Comparison of ENCODE assay signal across 26 mouse cellular contexts in genomic region chr17:28088718-28089117, GRCm38 (mm10). TPM values are rescaled to one million over a fixed set of nuclear protein-coding genes. Genes with fewer than 3 reads are reported as not detected.
DNase-seq lines count a peak whose midpoint lies in the region; ATAC-seq and TF ChIP-seq lines count a peak whose summit lies in the region.
"Had no signal": no experiment of that assay in that cellular context is flagged by ENCODE, and none has a peak within 500 bp of the region (broad histone marks: within the 10 kb centered on the region; RNA-seq: fewer than 3 reads in every experiment).

No protein-coding gene starts in this region.

- no peak for TF ChIP-seq POLR2A in ES-Bruce4 (IDR thresholded peaks at IDR 0.05; ENCODE audit: insufficient read depth, low read length)

- no peak for DNase-seq in hindbrain, embryonic 10.5 days (ENCODE audit: low spot score)
- DNase-seq in hindbrain, postnatal 0 days (ENCODE audit: low spot score) = no peak
- no peak for DNase-seq in ES-E14 (ENCODE audit: low read depth, low spot score)
- DNase-seq in limb, embryonic 10.5 days (ENCODE audit: low spot score) = no peak
- DNase-seq in right cerebral cortex, postnatal 36 days (ENCODE audit: low spot score in 2 of 2) = no peak
- DNase-seq in kidney, adult 9 months = no peak
- DNase-seq: adrenal gland, adult 2 months; adrenal gland, postnatal 14 days; cerebellum, adult 11 months; cerebellum, adult 8-10 months; cerebellum, postnatal 10 days; cerebellum, postnatal 36 days; embryo, embryonic 11 days; gastrocnemius, postnatal 25 days; heart, adult 2 months; heart, postnatal 10 days; heart, postnatal 36 days; kidney, adult 8-10 months had no signal

- peaks cover 37% of the 10 kb centered on the region for H3K4me1 ChIP-seq in hindbrain, embryonic 10.5 days (replicated peaks)
- no peaks in the 10 kb centered on the region for H3K4me1 ChIP-seq in hindbrain, postnatal 0 days (ENCODE audit: insufficient read depth, low read length)
- H3K4me1 ChIP-seq in ES-Bruce4 (ENCODE audit: control insufficient read depth, insufficient read depth, low read length) (peaks cover 2% of the 10 kb centered on the region), ES-E14 (ENCODE audit: control insufficient read depth in 2 of 2, insufficient read depth in 2 of 2, low read length in 2 of 2, poor library complexity in 1 of 2) (peaks cover 6 to 18% of the 10 kb centered on the region in 2 experiments)
- peaks cover 37% of the 10 kb centered on the region for H3K4me1 ChIP-seq in limb, embryonic 10.5 days

- in situ Hi-C loops in ES-E14 (cut with MboI; ENCODE audit: low sequenced_read_pairs in 2 of 2, unreplicated experiment in 2 of 2) = no loop called here

- TF ChIP-seq CTCF in hindbrain, postnatal 0 days (IDR thresholded peaks at IDR 0.05; ENCODE audit: low read depth) = no peak
- no peak for TF ChIP-seq CTCF in ES-Bruce4 (IDR thresholded peaks at IDR 0.05; ENCODE audit: low read depth, low read length)

- H3K9me3 ChIP-seq in hindbrain, embryonic 10.5 days = no peaks in the 10 kb centered on the region; the same call in 1 of the 2 replicates
- no peaks in the 10 kb centered on the region for H3K9me3 ChIP-seq in hindbrain, postnatal 0 days (ENCODE audit: low read length)
- H3K9me3 ChIP-seq in ES-Bruce4 (replicated peaks; ENCODE audit: control insufficient read depth, insufficient read depth, low read length, poor library complexity, severe bottlenecking) = no peaks in the 10 kb centered on the region
- H3K9me3 ChIP-seq in ES-E14 (ENCODE audit: control insufficient read depth, insufficient read depth, low read depth, low read length) = no peaks in the 10 kb centered on the region
- no peaks in the 10 kb centered on the region for H3K9me3 ChIP-seq in limb, embryonic 10.5 days (replicated peaks)
- H3K9me3 ChIP-seq: forebrain, embryonic 15.5 days; heart, embryonic 15.5 days had no signal

- H3K9ac ChIP-seq in hindbrain, postnatal 0 days (replicated peaks; ENCODE audit: low read length) = no peak overlapping the region
- peak overlapping the region; percentile 32 for H3K9ac ChIP-seq in ES-Bruce4 (ENCODE audit: low read depth, poor library complexity, severe bottlenecking)
- H3K9ac ChIP-seq in ES-E14 (ENCODE audit: insufficient read depth, low read depth, low read length, poor library complexity, severe bottlenecking) = peak overlapping the region; percentile 62
- H3K9ac ChIP-seq: forebrain, embryonic 15.5 days; heart, embryonic 12.5 days; heart, embryonic 15.5 days; hindbrain, embryonic 14.5 days had no signal

- no peak for ATAC-seq in hindbrain, postnatal 0 days
- ATAC-seq: forebrain, embryonic 15.5 days; intestine, postnatal 0 days; Patski had no signal

- H3K4me3 ChIP-seq in hindbrain, embryonic 10.5 days = no peak overlapping the region
- no peak overlapping the region for H3K4me3 ChIP-seq in hindbrain, postnatal 0 days (ENCODE audit: low read length)
- no peak overlapping the region for H3K4me3 ChIP-seq in ES-Bruce4 (ENCODE audit: low read depth, low read length)
- H3K4me3 ChIP-seq in ES-E14 (ENCODE audit: insufficient read depth in 1 of 2, low read depth in 1 of 2, low read length in 2 of 2, poor library complexity in 1 of 2, severe bottlenecking in 1 of 2) = peak overlapping the region; percentile 4 to 28; a peak in 3 of 4 replicates
- H3K4me3 ChIP-seq in limb, embryonic 10.5 days = no peak overlapping the region
- H3K4me3 ChIP-seq: forebrain, embryonic 15.5 days; heart, adult 2 months; heart, embryonic 12.5 days; heart, embryonic 15.5 days had no signal

- no peak overlapping the region for H3K4me2 ChIP-seq in hindbrain, postnatal 0 days (ENCODE audit: low read depth, low read length)
- H3K4me2 ChIP-seq: forebrain, embryonic 15.5 days; heart, embryonic 12.5 days; heart, embryonic 15.5 days; hindbrain, embryonic 14.5 days had no signal

- WGBS in hindbrain, embryonic 10.5 days = 93% methylated on average over 6 of the region's 6 CpGs
- WGBS in hindbrain, postnatal 0 days = 95% methylated on average over 6 of the region's 6 CpGs
- WGBS in limb, embryonic 10.5 days = 93% methylated on average over 6 of the region's 6 CpGs

- H3K27ac ChIP-seq in hindbrain, embryonic 10.5 days = peak overlapping the region; percentile 77; the same call in 1 of the 2 replicates
- no peak overlapping the region for H3K27ac ChIP-seq in hindbrain, postnatal 0 days
- H3K27ac ChIP-seq in ES-Bruce4 (ENCODE audit: insufficient read depth, low read length) (peak overlapping the region; percentile 69), ES-E14 (ENCODE audit: insufficient read depth, low read depth, low read length, poor library complexity, severe bottlenecking) (peak overlapping the region; percentile 83)
- 0 out of 2 replicates have a peak overlapping the region, but pooled peaks have one; percentile 53 for H3K27ac ChIP-seq in limb, embryonic 10.5 days
- H3K27ac ChIP-seq: forebrain, embryonic 15.5 days; heart, adult 2 months; heart, embryonic 15.5 days; hindbrain, embryonic 14.5 days had no signal

- H3K36me3 ChIP-seq in hindbrain, embryonic 10.5 days = no peaks in the 10 kb centered on the region
- no peaks in the 10 kb centered on the region for H3K36me3 ChIP-seq in hindbrain, postnatal 0 days (ENCODE audit: insufficient read depth, low read length)
- H3K36me3 ChIP-seq in ES-Bruce4 (ENCODE audit: control insufficient read depth, insufficient read depth, low read length, poor library complexity, severe bottlenecking) (no peaks in the 10 kb centered on the region), ES-E14 (ENCODE audit: control insufficient read depth, insufficient read depth, low read length, poor library complexity, severe bottlenecking) (no peaks in the 10 kb centered on the region)
- no peaks in the 10 kb centered on the region for H3K36me3 ChIP-seq in limb, embryonic 10.5 days
- H3K36me3 ChIP-seq: forebrain, embryonic 15.5 days; heart, embryonic 12.5 days; heart, embryonic 15.5 days had no signal

- 0 out of 2 replicates have a peak, but pooled peaks have one; percentile 41 for TF ChIP-seq EP300 in ES-Bruce4 (IDR thresholded peaks at IDR 0.05; ENCODE audit: insufficient read depth, low read depth, low read length)

- peaks cover 8% of the 10 kb centered on the region for H3K27me3 ChIP-seq in hindbrain, embryonic 10.5 days (ENCODE audit: insufficient read depth, poor library complexity, severe bottlenecking)
- no peaks in the 10 kb centered on the region for H3K27me3 ChIP-seq in hindbrain, postnatal 0 days (ENCODE audit: insufficient read depth, low read length)
- no peaks in the 10 kb centered on the region for H3K27me3 ChIP-seq in ES-Bruce4 (ENCODE audit: control insufficient read depth, insufficient read depth, low read length, poor library complexity, severe bottlenecking)
- H3K27me3 ChIP-seq in limb, embryonic 10.5 days (ENCODE audit: low read depth, poor library complexity, severe bottlenecking) = 0 out of 2 replicates have a peak, but pooled peaks cover 2% of the 10 kb centered on the region
- H3K27me3 ChIP-seq: forebrain, embryonic 15.5 days; heart, embryonic 15.5 days; Patski had no signal

TF ChIP-seq in ES-E14, 5 proteins besides CTCF, POLR2A, EP300 and RAD21:
- TF ChIP-seq MAFK (IDR thresholded peaks at IDR 0.05; ENCODE audit: insufficient read depth, low read depth, low read length) = peak; percentile 65; the same call in 1 of the 2 replicates
- no peak for TF ChIP-seq ZNF384 (IDR thresholded peaks at IDR 0.05; ENCODE audit: low read depth, low read length)
- no peak for TF ChIP-seq ZC3H11A (IDR thresholded peaks at IDR 0.05; ENCODE audit: borderline replicate concordance, low read depth, low read length)

RNA-seq across cellular contexts. Expression of gene Tcp11, which starts 8.3 kb away (rescaled TPM):
- 1.1 and 2.8 TPM in 2 replicates for polyA plus RNA-seq in hindbrain, embryonic 10.5 days (2016; fragmentation: Nextera tagmentation; extraction: Ambion mirVana)
- 2.9 and 3.6 TPM in 2 replicates for total RNA-seq in hindbrain, postnatal 0 days (2014; rRNA removed)
- polyA plus RNA-seq in hindbrain, postnatal 0 days (2015; fragmentation: Nextera tagmentation; extraction: Ambion mirVana) = 1.9 and 2.0 TPM in 2 replicates
- 11.6 and 18.9 TPM in 2 replicates for polyA plus RNA-seq in ES-Bruce4 (2011; ENCODE audit: insufficient read depth, insufficient read length, low read depth, missing spikeins)
- 4.8 and 7.3 TPM in 2 replicates for total RNA-seq in ES-E14 (2012; rRNA removed)
- polyA plus RNA-seq in limb, embryonic 10.5 days (2016; fragmentation: Nextera tagmentation; extraction: Ambion mirVana) = 0.97 and 1.1 TPM in 2 replicates
- total RNA-seq: adrenal gland, postnatal 14 days; gastrocnemius, adult 8-10 months; gastrocnemius, postnatal 25 days; heart, adult 2 months; heart, postnatal 36 days had no signal
- polyA plus RNA-seq: adrenal gland, adult 2 months had no signal

RNA-seq across cellular contexts. Expression of gene Scube3, which starts 53.2 kb away (rescaled TPM):
- 10.7 and 11.0 TPM in 2 replicates for polyA plus RNA-seq in hindbrain, embryonic 10.5 days (2016; fragmentation: Nextera tagmentation; extraction: Ambion mirVana)
- total RNA-seq in hindbrain, postnatal 0 days (2014; rRNA removed) = 10.7 and 10.9 TPM in 2 replicates
- 2.1 TPM in 2 replicates for polyA plus RNA-seq in hindbrain, postnatal 0 days (2015; fragmentation: Nextera tagmentation; extraction: Ambion mirVana)
- polyA plus RNA-seq in ES-Bruce4 (2011; ENCODE audit: insufficient read depth, insufficient read length, low read depth, missing spikeins) = 17.9 and 18.0 TPM in 2 replicates
- total RNA-seq in ES-E14 (2012; rRNA removed) = 24.0 and 25.7 TPM in 2 replicates
- 10.9 and 11.0 TPM in 2 replicates for polyA plus RNA-seq in limb, embryonic 10.5 days (2016; fragmentation: Nextera tagmentation; extraction: Ambion mirVana)

Comparison
In these comparisons a context has a peak if more than half of its experiments do, and no peak if none do; other contexts are left out.
1. H3K4me3 ChIP-seq: peak in ES-E14 (2 of 2); none in hindbrain, embryonic 10.5 days (single experiment), hindbrain, postnatal 0 days (single experiment), ES-Bruce4 (single experiment) and limb, embryonic 10.5 days (single experiment).